Mouse (Mus musculus) liver, adult 2 months (tissue): ENCODE results near the gene Irf5. TPM values are rescaled to one million over a fixed set of nuclear protein-coding genes. Genes with fewer than 3 reads are reported as not detected.
A peak's percentile ranks its signal among the peaks of the same experiment; 100 is the strongest.

Source experiments
- DNase-seq: peaks from one replicate; pipeline ENCODE4 v3.0.0-alpha.2; 2011; ENCODE audit warnings: low read depth, low spot score; ENCODE audit errors: extremely low read depth
- H3K27ac ChIP-seq: fragments of 200-500 bp; replicated peaks from 2 replicates; pipeline ENCODE4 v1.5.1; 2012; ENCODE audit warnings: low read depth, mild to moderate bottlenecking, control low read depth, inconsistent platforms, low read length; ENCODE audit not compliant: insufficient read depth
- H3K27me3 ChIP-seq: fragments of 200-500 bp; 2 replicates; pipeline ENCODE4 v1.6.1; 2012; ENCODE audit warnings: mild to moderate bottlenecking, moderate library complexity, low read length, inconsistent platforms; ENCODE audit not compliant: control insufficient read depth, insufficient read depth
- H3K36me3 ChIP-seq: fragments of 200-500 bp; 2 replicates; pipeline ENCODE4 v1.6.1; 2012; ENCODE audit warnings: low read length, inconsistent platforms; ENCODE audit not compliant: control insufficient read depth, insufficient read depth
- H3K4me1 ChIP-seq: fragments of 200-500 bp; 2 replicates; pipeline ENCODE4 v1.6.1; 2011; ENCODE audit warnings: low read length; ENCODE audit not compliant: control insufficient read depth, insufficient read depth
- H3K4me3 ChIP-seq: fragments of 200-500 bp; 2 replicates; pipeline ENCODE4 v1.5.1; 2011; ENCODE audit warnings: low read depth, mild to moderate bottlenecking, control low read depth, low read length, moderate library complexity; ENCODE audit not compliant: insufficient read depth
- H3K79me2 ChIP-seq: fragments of 200-500 bp; 2 replicates; pipeline ENCODE4 v1.6.1; 2012; ENCODE audit warnings: inconsistent platforms, mild to moderate bottlenecking, low read length, moderate library complexity; ENCODE audit not compliant: control insufficient read depth, insufficient read depth
- H3K9ac ChIP-seq: fragments of 200-500 bp; 2 replicates; pipeline ENCODE4 v1.6.1; 2012; ENCODE audit warnings: low read depth, mild to moderate bottlenecking, control low read depth, inconsistent platforms, low read length
- CTCF ChIP-seq: fragments of 200-500 bp; IDR thresholded peaks from 2 replicates; pipeline ENCODE4 v1.5.1; 2011; ENCODE audit warnings: low read depth, low read length, control low read depth
- POLR2A ChIP-seq: fragments of 200-500 bp; IDR thresholded peaks from 2 replicates; pipeline ENCODE4 v1.6.1; 2011; ENCODE audit warnings: low read length, control low read depth; ENCODE audit not compliant: insufficient read depth; ENCODE audit errors: extremely low read depth
- WGBS: fragments of 180-500 bp; shearing (Covaris S2); methylation state at CpG from one replicate; pipeline ENCODE4 v1.1.7; 2018; 5-methylcytosine and 5-hydroxymethylcytosine counted together
- polyA plus RNA-seq: library from polyadenylated mRNA; depleted of rRNA; stranded (reverse); fragments of >200 nt; gene quantifications from 2 replicates; pipeline ENCODE4 v1.2.3, GENCODE M21; 2012; rRNA removed
- total RNA-seq: library from RNA; depleted of rRNA; stranded (reverse); fragments of >200 nt; gene quantifications from 2 replicates; pipeline ENCODE4 v1.2.3, GENCODE M21; 2014; rRNA removed

The Irf5 gene
- total RNA-seq (10.0 and 12.4 TPM in 2 replicates), polyA plus RNA-seq (30.6 and 48.3 TPM in 2 replicates)

GRCm38 (mm10) chr6:29526281-29527251 is at the start of gene Irf5:
TSS of gene Irf5 (plus strand) at chr6:29526625.
- Histone ChIP-seq H3K9ac (peak within 1 kb of the TSS; percentile 89), H3K27ac (peak within 1 kb of the TSS; percentile 53), H3K27me3 (no peaks in the 10 kb centered on the region), H3K36me3 (no peaks in the 10 kb centered on the region), H3K4me1 (peaks cover 21% of the 10 kb centered on the region), H3K4me3 (peak within 1 kb of the TSS; percentile 77), H3K79me2 (0 out of 2 replicates have a peak, but pooled peaks cover 2% of the 10 kb centered on the region)
- WGBS: under 1% methylated on average over 94 of the region's 96 CpGs
- DNase-seq: no peak
- TF ChIP-seq POLR2A: 0 out of 2 replicates have a peak, but pooled peaks have one; percentile 37
- no peak for TF ChIP-seq CTCF

GRCm38 (mm10) chr6:29482691-29483090 is 43.7 kb upstream of the Irf5 start:
- DNase-seq: no peak
- Histone ChIP-seq H3K4me3 (no peak overlapping the region), H3K36me3 (no peaks in the 10 kb centered on the region), H3K9ac (no peak overlapping the region), H3K4me1 (no peaks in the 10 kb centered on the region), H3K79me2 (no peaks in the 10 kb centered on the region), H3K27me3 (no peaks in the 10 kb centered on the region), H3K27ac (no peak overlapping the region)
- WGBS: 96% methylated on average over 13 of the region's 13 CpGs
- TF ChIP-seq POLR2A: no peak
- no peak for TF ChIP-seq CTCF

- Histone ChIP-seq H3K4me1 (no peaks in the 10 kb centered on the region), H3K36me3 (no peaks in the 10 kb centered on the region), H3K27ac (no peak overlapping the region), H3K4me3 (peak overlapping the region; percentile 66), H3K27me3 (no peaks in the 10 kb centered on the region), H3K9ac (peak overlapping the region; percentile 76), H3K79me2 (no peaks in the 10 kb centered on the region)
- peak; percentile 61 for DNase-seq
- WGBS: 14% methylated on average over 26 of the region's 26 CpGs
- TF ChIP-seq CTCF (peak; percentile 89), POLR2A (no peak)
Measured at GRCm38 (mm10) chr6:29484716-29485559, 41.5 kb upstream of the Irf5 start.

GRCm38 (mm10) chr6:29485951-29486350 is 40.5 kb upstream of the Irf5 start:
- DNase-seq: no peak
- TF ChIP-seq CTCF: no peak
- TF ChIP-seq POLR2A: no peak
- Histone ChIP-seq H3K27me3 (no peaks in the 10 kb centered on the region), H3K4me3 (no peak overlapping the region), H3K9ac (no peak overlapping the region), H3K36me3 (no peaks in the 10 kb centered on the region), H3K79me2 (no peaks in the 10 kb centered on the region), H3K27ac (no peak overlapping the region), H3K4me1 (no peaks in the 10 kb centered on the region)
- 91% methylated on average over 2 of the region's 2 CpGs for WGBS

GRCm38 (mm10) chr6:29494101-29494500 is 32.3 kb upstream of the Irf5 start:
- H3K27ac ChIP-seq: no peak overlapping the region

More at GRCm38 (mm10) chr6:29494101-29494500, 32.3 kb upstream of the Irf5 start:
- no peak overlapping the region for H3K9ac ChIP-seq
- TF ChIP-seq CTCF: no peak
- no peak for TF ChIP-seq POLR2A
- H3K4me1 ChIP-seq: peaks cover 3% of the 10 kb centered on the region
- no peak overlapping the region for H3K4me3 ChIP-seq
- H3K79me2 ChIP-seq: no peaks in the 10 kb centered on the region
- peak; percentile 79 for DNase-seq
- WGBS: 26% methylated on average over 4 of the region's 4 CpGs
- H3K27me3 ChIP-seq: no peaks in the 10 kb centered on the region
- H3K36me3 ChIP-seq: no peaks in the 10 kb centered on the region
